Mouse (Mus musculus): Measurements from ENCODE around the gene Degs2. TPM values are rescaled to one million over a fixed set of nuclear protein-coding genes. Genes with fewer than 3 reads are reported as not detected.

Degs2 gene
- polyA plus RNA-seq (2012; rRNA removed) (0.05 TPM in 1 of 2 replicates, not detected in the other), polyA plus RNA-seq (2014; fragmentation: Nextera tagmentation; extraction: Ambion mirVana) (0.14 and 0.18 TPM in 2 replicates)

GRCm38 (mm10) chr12:108702185-108702584 is at the start of gene Degs2:
Degs2 (minus strand) TSS chr12:108702315.
- no peak within 1 kb of the TSS for H3K27ac ChIP-seq
- no peak for ATAC-seq (ENCODE audit: insufficient read depth)
- no peaks in the 10 kb centered on the region for H3K9me3 ChIP-seq (ENCODE audit: control insufficient read depth, low read length)
- H3K4me2 ChIP-seq (ENCODE audit: low read depth): no peak within 1 kb of the TSS
- H3K9ac ChIP-seq (replicated peaks): no peak within 1 kb of the TSS
- H3K4me3 ChIP-seq (ENCODE audit: insufficient read depth in 1 of 2, low read depth in 2 of 2, low read length in 2 of 2): no peak within 1 kb of the TSS
- no peaks in the 10 kb centered on the region; a peak in 1 of 4 replicates for H3K4me1 ChIP-seq (replicated peaks; ENCODE audit: control insufficient read depth in 2 of 2, insufficient read depth in 2 of 2, low read length in 1 of 2)
- DNase-seq (ENCODE audit: low read depth in 3 of 3, low spot score in 3 of 3): no peak
- no peak for TF ChIP-seq EP300 (IDR thresholded peaks at IDR 0.05; ENCODE audit: low read depth)
- TF ChIP-seq CTCF (IDR thresholded peaks at IDR 0.05; ENCODE audit: low read depth): no peak
- 2% methylated on average over 32 of the region's 32 CpGs for WGBS (ENCODE audit: insufficient replicate concordance)
- H3K36me3 ChIP-seq (replicated peaks; ENCODE audit: control insufficient read depth, insufficient read depth, low read depth): no peaks in the 10 kb centered on the region
- H3K27me3 ChIP-seq (ENCODE audit: control insufficient read depth, insufficient read depth, low read length): peaks cover 18% of the 10 kb centered on the region

GRCm38 (mm10) chr12:108751790-108752189 is 49.7 kb upstream of the Degs2 start:
- H3K27me3 ChIP-seq (ENCODE audit: control insufficient read depth, insufficient read depth, low read length): no peaks in the 10 kb centered on the region
- H3K9ac ChIP-seq (replicated peaks): no peak overlapping the region
- H3K4me3 ChIP-seq (ENCODE audit: insufficient read depth in 1 of 2, low read depth in 2 of 2, low read length in 2 of 2): no peak overlapping the region
- no peak for DNase-seq (ENCODE audit: low read depth in 3 of 3, low spot score in 3 of 3)
- H3K9me3 ChIP-seq (ENCODE audit: control insufficient read depth, low read length): no peaks in the 10 kb centered on the region
- 65% methylated on average over 9 of the region's 9 CpGs for WGBS (ENCODE audit: insufficient replicate concordance)
- H3K36me3 ChIP-seq (replicated peaks; ENCODE audit: control insufficient read depth, insufficient read depth, low read depth): no peaks in the 10 kb centered on the region
- no peak for TF ChIP-seq EP300 (IDR thresholded peaks at IDR 0.05; ENCODE audit: low read depth)
- no peak for TF ChIP-seq CTCF (IDR thresholded peaks at IDR 0.05; ENCODE audit: low read depth)
- no peak overlapping the region for H3K27ac ChIP-seq
- no peaks in the 10 kb centered on the region for H3K4me1 ChIP-seq (replicated peaks; ENCODE audit: control insufficient read depth in 2 of 2, insufficient read depth in 2 of 2, low read length in 1 of 2)
- no peak overlapping the region for H3K4me2 ChIP-seq (ENCODE audit: low read depth)
- no peak for ATAC-seq (ENCODE audit: insufficient read depth)

- H3K9me3 ChIP-seq (ENCODE audit: control insufficient read depth, low read length): no peaks in the 10 kb centered on the region
- no peak overlapping the region for H3K4me3 ChIP-seq (ENCODE audit: insufficient read depth in 1 of 2, low read depth in 2 of 2, low read length in 2 of 2)
- ATAC-seq (ENCODE audit: insufficient read depth): no peak
- H3K27ac ChIP-seq: no peak overlapping the region
- no peak overlapping the region for H3K4me2 ChIP-seq (ENCODE audit: low read depth)
- H3K9ac ChIP-seq (replicated peaks): no peak overlapping the region
- no peaks in the 10 kb centered on the region for H3K4me1 ChIP-seq (replicated peaks; ENCODE audit: control insufficient read depth in 2 of 2, insufficient read depth in 2 of 2, low read length in 1 of 2)
- no peaks in the 10 kb centered on the region for H3K36me3 ChIP-seq (replicated peaks; ENCODE audit: control insufficient read depth, insufficient read depth, low read depth)
- no peak for DNase-seq (ENCODE audit: low read depth in 3 of 3, low spot score in 3 of 3)
- 29% methylated on average over 3 of the region's 3 CpGs for WGBS (ENCODE audit: insufficient replicate concordance)
- no peaks in the 10 kb centered on the region for H3K27me3 ChIP-seq (ENCODE audit: control insufficient read depth, insufficient read depth, low read length)
- TF ChIP-seq EP300 (IDR thresholded peaks at IDR 0.05; ENCODE audit: low read depth) (no peak), CTCF (IDR thresholded peaks at IDR 0.05; ENCODE audit: low read depth) (no peak)
Observed at GRCm38 (mm10) chr12:108750226-108750625, 48.1 kb upstream of the Degs2 start.

- WGBS (ENCODE audit: insufficient replicate concordance): 66% methylated on average over 9 of the region's 9 CpGs
Observed at GRCm38 (mm10) chr12:108749454-108749853, 47.3 kb upstream of the Degs2 start.

GRCm38 (mm10) chr12:108749019-108749418 is 46.9 kb upstream of the Degs2 start:
- Histone ChIP-seq H3K4me1 (replicated peaks; ENCODE audit: control insufficient read depth in 2 of 2, insufficient read depth in 2 of 2, low read length in 1 of 2) (no peaks in the 10 kb centered on the region), H3K4me3 (ENCODE audit: insufficient read depth in 1 of 2, low read depth in 2 of 2, low read length in 2 of 2) (no peak overlapping the region), H3K27ac (no peak overlapping the region), H3K27me3 (ENCODE audit: control insufficient read depth, insufficient read depth, low read length) (no peaks in the 10 kb centered on the region), H3K9me3 (ENCODE audit: control insufficient read depth, low read length) (no peaks in the 10 kb centered on the region), H3K4me2 (ENCODE audit: low read depth) (no peak overlapping the region), H3K9ac (replicated peaks) (no peak overlapping the region), H3K36me3 (replicated peaks; ENCODE audit: control insufficient read depth, insufficient read depth, low read depth) (no peaks in the 10 kb centered on the region)
- WGBS (ENCODE audit: insufficient replicate concordance): 46% methylated on average over 6 of the region's 6 CpGs
- no peak for ATAC-seq (ENCODE audit: insufficient read depth)
- no peak for DNase-seq (ENCODE audit: low read depth in 3 of 3, low spot score in 3 of 3)
- TF ChIP-seq CTCF (IDR thresholded peaks at IDR 0.05; ENCODE audit: low read depth) (no peak), EP300 (IDR thresholded peaks at IDR 0.05; ENCODE audit: low read depth) (no peak)

More at GRCm38 (mm10) chr12:108749454-108749853, 47.3 kb upstream of the Degs2 start:
- no peak overlapping the region for H3K4me3 ChIP-seq (ENCODE audit: insufficient read depth in 1 of 2, low read depth in 2 of 2, low read length in 2 of 2)
- no peaks in the 10 kb centered on the region for H3K4me1 ChIP-seq (replicated peaks; ENCODE audit: control insufficient read depth in 2 of 2, insufficient read depth in 2 of 2, low read length in 1 of 2)
- no peaks in the 10 kb centered on the region for H3K9me3 ChIP-seq (ENCODE audit: control insufficient read depth, low read length)
- H3K36me3 ChIP-seq (replicated peaks; ENCODE audit: control insufficient read depth, insufficient read depth, low read depth): no peaks in the 10 kb centered on the region
- no peak overlapping the region for H3K9ac ChIP-seq (replicated peaks)
- TF ChIP-seq CTCF (IDR thresholded peaks at IDR 0.05; ENCODE audit: low read depth) (no peak), EP300 (IDR thresholded peaks at IDR 0.05; ENCODE audit: low read depth) (no peak)
- no peaks in the 10 kb centered on the region for H3K27me3 ChIP-seq (ENCODE audit: control insufficient read depth, insufficient read depth, low read length)
- no peak for DNase-seq (ENCODE audit: low read depth in 3 of 3, low spot score in 3 of 3)
- no peak overlapping the region for H3K27ac ChIP-seq
- no peak for ATAC-seq (ENCODE audit: insufficient read depth)
- H3K4me2 ChIP-seq (ENCODE audit: low read depth): no peak overlapping the region
